Mouse (Mus musculus) liver, adult 2 months (tissue): ENCODE measurements around the gene E130309D02Rik. TPM values are rescaled to one million over a fixed set of nuclear protein-coding genes. Genes with fewer than 3 reads are reported as not detected.

Experiments used
- DNase-seq: peaks from one replicate; pipeline ENCODE4 v3.0.0-alpha.2; 2011; ENCODE audit warnings: low read depth, low spot score; ENCODE audit errors: extremely low read depth
- H3K27ac ChIP-seq: fragments of 200-500 bp; replicated peaks from 2 replicates; pipeline ENCODE4 v1.5.1; 2012; ENCODE audit warnings: low read depth, mild to moderate bottlenecking, control low read depth, inconsistent platforms, low read length; ENCODE audit not compliant: insufficient read depth
- H3K27me3 ChIP-seq: fragments of 200-500 bp; 2 replicates; pipeline ENCODE4 v1.6.1; 2012; ENCODE audit warnings: mild to moderate bottlenecking, moderate library complexity, low read length, inconsistent platforms; ENCODE audit not compliant: control insufficient read depth, insufficient read depth
- H3K36me3 ChIP-seq: fragments of 200-500 bp; 2 replicates; pipeline ENCODE4 v1.6.1; 2012; ENCODE audit warnings: low read length, inconsistent platforms; ENCODE audit not compliant: control insufficient read depth, insufficient read depth
- H3K4me1 ChIP-seq: fragments of 200-500 bp; 2 replicates; pipeline ENCODE4 v1.6.1; 2011; ENCODE audit warnings: low read length; ENCODE audit not compliant: control insufficient read depth, insufficient read depth
- H3K4me3 ChIP-seq: fragments of 200-500 bp; 2 replicates; pipeline ENCODE4 v1.5.1; 2011; ENCODE audit warnings: low read depth, mild to moderate bottlenecking, control low read depth, low read length, moderate library complexity; ENCODE audit not compliant: insufficient read depth
- H3K79me2 ChIP-seq: fragments of 200-500 bp; 2 replicates; pipeline ENCODE4 v1.6.1; 2012; ENCODE audit warnings: inconsistent platforms, mild to moderate bottlenecking, low read length, moderate library complexity; ENCODE audit not compliant: control insufficient read depth, insufficient read depth
- H3K9ac ChIP-seq: fragments of 200-500 bp; 2 replicates; pipeline ENCODE4 v1.6.1; 2012; ENCODE audit warnings: low read depth, mild to moderate bottlenecking, control low read depth, inconsistent platforms, low read length
- CTCF ChIP-seq: fragments of 200-500 bp; IDR thresholded peaks from 2 replicates; pipeline ENCODE4 v1.5.1; 2011; ENCODE audit warnings: low read depth, low read length, control low read depth
- POLR2A ChIP-seq: fragments of 200-500 bp; IDR thresholded peaks from 2 replicates; pipeline ENCODE4 v1.6.1; 2011; ENCODE audit warnings: low read length, control low read depth; ENCODE audit not compliant: insufficient read depth; ENCODE audit errors: extremely low read depth
- WGBS: fragments of 180-500 bp; shearing (Covaris S2); methylation state at CpG from one replicate; pipeline ENCODE4 v1.1.7; 2018; 5-methylcytosine and 5-hydroxymethylcytosine counted together
- polyA plus RNA-seq: library from polyadenylated mRNA; depleted of rRNA; stranded (reverse); fragments of >200 nt; gene quantifications from 2 replicates; pipeline ENCODE4 v1.2.3, GENCODE M21; 2012
- total RNA-seq: library from RNA; depleted of rRNA; stranded (reverse); fragments of >200 nt; gene quantifications from 2 replicates; pipeline ENCODE4 v1.2.3, GENCODE M21; 2014

E130309D02Rik gene
- total and polyA plus RNA-seq, 2 experiments: 4.3 to 12.8 TPM

DNA sequence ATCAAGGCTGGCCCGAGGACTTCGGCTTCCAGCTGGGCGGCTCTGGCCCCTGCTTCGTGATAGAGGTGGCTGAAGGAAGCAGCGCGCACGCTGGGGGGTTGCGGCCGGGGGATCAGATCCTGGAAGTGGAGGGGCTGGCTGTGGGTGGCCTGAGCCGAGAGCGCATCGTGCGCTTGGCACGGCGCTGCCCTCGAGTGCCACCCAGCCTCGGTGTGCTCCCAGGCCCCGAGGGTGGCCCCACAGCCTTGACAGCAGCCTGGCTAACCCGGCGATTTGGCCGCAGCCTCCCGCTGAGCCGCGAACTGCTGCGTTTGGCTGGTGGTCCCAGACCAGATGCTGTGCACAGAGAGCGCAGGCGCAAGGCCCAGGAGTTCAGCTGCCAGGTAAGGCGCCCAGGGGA lies 42.4 kb upstream of the E130309D02Rik start:
- Histone ChIP-seq H3K27ac (no peak overlapping the region), H3K79me2 (no peaks in the 10 kb centered on the region), H3K9ac (no peak overlapping the region), H3K27me3 (peaks cover 6% of the 10 kb centered on the region), H3K4me3 (no peak overlapping the region), H3K4me1 (no peaks in the 10 kb centered on the region), H3K36me3 (no peaks in the 10 kb centered on the region)
- WGBS: 7% methylated on average over 28 of the region's 28 CpGs
- no peak for TF ChIP-seq POLR2A
- DNase-seq: no peak

DNA sequence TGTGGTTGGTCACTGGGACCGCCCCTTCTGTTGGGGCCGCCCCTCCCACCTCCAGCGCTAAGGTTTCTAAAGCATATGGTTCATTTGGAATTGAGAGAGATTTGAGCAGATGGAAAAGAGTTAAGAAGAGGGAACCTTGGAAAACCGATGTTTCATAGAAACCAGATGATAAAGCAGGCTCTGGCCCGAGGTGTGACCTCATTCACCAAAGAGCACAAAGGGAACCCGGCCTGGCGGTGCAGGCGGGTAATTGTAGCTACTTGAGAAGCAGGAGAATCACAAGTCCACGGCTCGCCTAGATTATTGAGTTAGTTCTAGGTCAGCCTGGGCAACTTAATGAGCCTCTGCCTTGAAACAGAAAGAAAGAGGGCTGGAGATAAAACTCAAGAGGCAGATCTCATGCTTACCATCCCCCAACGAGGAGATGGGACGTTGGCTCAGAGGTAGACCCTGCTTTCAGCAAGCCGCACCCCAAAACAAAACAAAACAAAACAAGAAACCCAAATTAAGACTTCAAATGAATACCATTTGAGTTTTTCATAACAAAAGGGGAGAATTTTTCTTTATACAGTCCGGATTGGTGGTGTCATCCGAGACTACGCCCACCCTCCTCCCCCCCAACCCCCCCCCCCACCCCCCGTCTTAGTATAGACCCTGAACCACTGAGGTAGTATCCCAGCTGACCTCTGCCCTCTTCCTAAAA lies 41.7 kb upstream of the E130309D02Rik start, which contains the start of gene Grid2ip:
Gene Grid2ip, plus strand, starts transcription at position 653 of the 703 bp plus-strand sequence.
- no peak within 1 kb of the TSS for H3K9ac ChIP-seq
- no peak within 1 kb of the TSS for H3K4me3 ChIP-seq
- H3K4me1 ChIP-seq: no peaks in the 10 kb centered on the region
- H3K27me3 ChIP-seq: peaks cover 6% of the 10 kb centered on the region
- DNase-seq: no peak
- TF ChIP-seq CTCF (no peak), POLR2A (no peak)
- no peaks in the 10 kb centered on the region for H3K36me3 ChIP-seq
- 34% methylated on average over 17 of the region's 17 CpGs for WGBS
- no peaks in the 10 kb centered on the region for H3K79me2 ChIP-seq
- no peak within 1 kb of the TSS for H3K27ac ChIP-seq

- no peak for DNase-seq
- Histone ChIP-seq H3K4me1 (no peaks in the 10 kb centered on the region), H3K4me3 (no peak overlapping the region), H3K27me3 (peaks cover 6% of the 10 kb centered on the region), H3K27ac (no peak overlapping the region), H3K9ac (no peak overlapping the region), H3K79me2 (no peaks in the 10 kb centered on the region), H3K36me3 (no peaks in the 10 kb centered on the region)
- TF ChIP-seq CTCF (no peak), POLR2A (no peak)
- WGBS: 56% methylated on average over 5 of the region's 5 CpGs
Observed at GRCm38 (mm10) chr5:143356017-143356416, 40.9 kb upstream of the E130309D02Rik start.

- H3K9ac ChIP-seq: no peak overlapping the region
- no peaks in the 10 kb centered on the region for H3K27me3 ChIP-seq
- H3K27ac ChIP-seq: no peak overlapping the region
- DNase-seq: no peak
- 81% methylated on average over 8 of the region's 8 CpGs for WGBS
- no peaks in the 10 kb centered on the region for H3K36me3 ChIP-seq
- no peak overlapping the region for H3K4me3 ChIP-seq
- H3K4me1 ChIP-seq: no peaks in the 10 kb centered on the region
- no peak for TF ChIP-seq POLR2A
- TF ChIP-seq CTCF: no peak
- H3K79me2 ChIP-seq: no peaks in the 10 kb centered on the region
Observed at GRCm38 (mm10) chr5:143346367-143346766, 31.2 kb upstream of the E130309D02Rik start.

- 62% methylated on average over 6 of the region's 6 CpGs for WGBS
- Histone ChIP-seq H3K79me2 (no peaks in the 10 kb centered on the region), H3K4me3 (no peak overlapping the region), H3K4me1 (no peaks in the 10 kb centered on the region), H3K27me3 (no peaks in the 10 kb centered on the region), H3K36me3 (no peaks in the 10 kb centered on the region), H3K9ac (no peak overlapping the region), H3K27ac (no peak overlapping the region)
- no peak for DNase-seq
- TF ChIP-seq POLR2A (no peak), CTCF (no peak)
Observed at GRCm38 (mm10) chr5:143339603-143340002, 24.4 kb upstream of the E130309D02Rik start.

DNA sequence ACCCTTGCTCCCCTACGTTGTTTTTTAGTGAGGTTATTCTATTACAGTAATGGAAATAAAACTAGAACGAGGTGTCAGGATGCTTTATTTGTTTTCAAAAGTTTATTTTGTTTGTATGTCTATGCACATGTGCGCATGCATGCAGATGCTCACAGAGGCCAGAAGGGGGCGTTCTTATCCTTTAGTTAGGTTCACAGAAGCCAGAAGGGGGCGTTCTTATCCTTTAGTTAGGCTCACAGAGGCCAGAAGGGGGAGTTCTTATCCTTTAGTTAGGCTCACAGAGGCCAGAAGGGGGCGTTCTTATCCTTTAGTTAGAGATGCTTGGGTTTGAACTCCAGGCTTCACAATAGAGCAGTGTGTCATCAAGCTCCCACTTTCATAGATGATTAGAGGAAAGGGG lies 21.4 kb upstream of the E130309D02Rik start:
- DNase-seq: no peak
- H3K4me1 ChIP-seq: peaks cover 2% of the 10 kb centered on the region; the same call in 1 of the 2 replicates
- no peak overlapping the region for H3K9ac ChIP-seq
- no peak for TF ChIP-seq CTCF
- TF ChIP-seq POLR2A: no peak
- H3K79me2 ChIP-seq: no peaks in the 10 kb centered on the region
- no peak overlapping the region for H3K4me3 ChIP-seq
- H3K36me3 ChIP-seq: no peaks in the 10 kb centered on the region
- H3K27me3 ChIP-seq: no peaks in the 10 kb centered on the region
- 64% methylated on average over 6 of the region's 6 CpGs for WGBS
- no peak overlapping the region for H3K27ac ChIP-seq
